Mouse (Mus musculus) cerebellum, adult 2 months (tissue): ENCODE data around the gene Zranb2. TPM values are rescaled to one million over a fixed set of nuclear protein-coding genes. Genes with fewer than 3 reads are reported as not detected.

Experiments used
- DNase-seq, 2 experiments: peaks; one replicate each; pipeline ENCODE4 v3.0.0; 2021
- H3K27ac ChIP-seq: fragments of 200-500 bp; 2 replicates; pipeline ENCODE4 v1.5.1; 2012; ENCODE audit warnings: low read length, control low read depth, inconsistent platforms; ENCODE audit not compliant: insufficient read depth
- H3K27me3 ChIP-seq: fragments of 200-500 bp; 2 replicates; pipeline ENCODE4 v1.6.1; 2012; ENCODE audit warnings: inconsistent platforms, mild to moderate bottlenecking, low read length, moderate library complexity; ENCODE audit not compliant: control insufficient read depth, insufficient read depth
- H3K4me1 ChIP-seq: fragments of 200-500 bp; 2 replicates; pipeline ENCODE4 v1.6.1; 2011; ENCODE audit warnings: low read length; ENCODE audit not compliant: control insufficient read depth, insufficient read depth
- H3K4me3 ChIP-seq: fragments of 200-500 bp; replicated peaks from 2 replicates; pipeline ENCODE3; 2011; ENCODE audit warnings: mild to moderate bottlenecking, low read depth, low read length, control low read depth; ENCODE audit not compliant: insufficient read depth
- CTCF ChIP-seq: fragments of 200-500 bp; IDR thresholded peaks from 2 replicates; pipeline ENCODE4 v1.5.1; 2011; ENCODE audit warnings: low read depth, mild to moderate bottlenecking, control low read depth, low read length, moderate library complexity, borderline replicate concordance; ENCODE audit not compliant: insufficient read depth
- POLR2A ChIP-seq: fragments of 200-500 bp; IDR thresholded peaks from 2 replicates; pipeline ENCODE4 v1.6.1; 2011; ENCODE audit warnings: low read length, control low read depth, borderline replicate concordance; ENCODE audit not compliant: insufficient read depth
- WGBS: fragments of 180-500 bp; shearing (Covaris S2); methylation state at CpG from one replicate; pipeline ENCODE4 v1.1.7; 2018; 5-methylcytosine and 5-hydroxymethylcytosine counted together
- polyA plus RNA-seq: library from polyadenylated mRNA; depleted of rRNA; stranded (reverse); fragments of >200 nt; gene quantifications from 2 replicates; pipeline ENCODE4 v1.2.3, GENCODE M21; 2012; rRNA removed

Zranb2 gene
- polyA plus RNA-seq = 149 and 159 TPM in 2 replicates

DNA sequence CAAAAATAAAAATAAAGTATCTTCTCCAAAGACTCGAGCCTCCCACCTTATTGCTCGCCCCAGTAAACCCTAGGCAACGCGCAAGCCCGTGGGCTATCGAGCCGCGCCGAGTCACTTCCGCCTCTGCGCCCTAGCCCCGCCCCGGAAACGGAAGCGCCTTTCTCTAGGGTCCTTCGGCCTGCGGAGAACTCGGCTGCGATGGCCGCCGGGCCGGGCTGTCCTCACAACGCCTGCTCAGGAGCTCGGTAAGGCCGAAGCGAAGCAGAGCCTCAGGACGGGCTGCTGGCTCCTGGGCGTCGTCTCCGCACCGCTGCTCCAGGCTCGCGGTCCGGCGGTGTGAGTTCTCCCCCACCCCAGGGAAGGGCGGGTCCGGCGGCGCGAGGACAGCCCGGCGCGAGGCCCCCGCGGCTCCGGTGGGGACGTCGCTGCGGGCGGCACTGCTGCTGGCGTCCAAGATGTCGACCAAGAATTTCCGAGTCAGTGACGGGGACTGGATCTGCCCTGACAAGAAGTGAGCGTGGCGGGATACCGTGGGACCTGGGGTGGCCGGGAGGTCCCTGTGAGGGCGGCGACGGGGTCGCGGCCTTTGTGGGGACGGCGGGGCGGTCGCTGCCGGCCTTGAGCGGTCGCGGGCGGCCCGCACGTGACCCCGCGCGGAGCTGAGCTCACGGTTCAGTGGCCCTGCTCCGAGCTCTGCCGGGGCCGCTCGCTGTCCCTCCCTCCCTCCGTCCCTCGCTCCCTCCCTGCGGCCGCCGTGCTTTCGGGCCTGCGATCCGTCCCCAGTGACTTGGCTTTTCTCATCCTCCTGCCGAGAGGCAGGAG lies at the start of gene Zranb2:
TSS of gene Zranb2 (plus strand) at position 197 of the 822 bp plus-strand sequence.
- peak; percentile 94 to 97 for DNase-seq
- Histone ChIP-seq H3K27me3 (no peaks in the 10 kb centered on the region), H3K27ac (peak within 1 kb of the TSS; percentile 93), H3K4me3 (peak within 1 kb of the TSS; percentile 71), H3K4me1 (peaks cover 3% of the 10 kb centered on the region; the same call in 1 of the 2 replicates)
- no peak for TF ChIP-seq CTCF
- peak; percentile 56; the same call in 1 of the 2 replicates for TF ChIP-seq POLR2A
- WGBS = under 1% methylated on average over 82 of the region's 91 CpGs

DNA sequence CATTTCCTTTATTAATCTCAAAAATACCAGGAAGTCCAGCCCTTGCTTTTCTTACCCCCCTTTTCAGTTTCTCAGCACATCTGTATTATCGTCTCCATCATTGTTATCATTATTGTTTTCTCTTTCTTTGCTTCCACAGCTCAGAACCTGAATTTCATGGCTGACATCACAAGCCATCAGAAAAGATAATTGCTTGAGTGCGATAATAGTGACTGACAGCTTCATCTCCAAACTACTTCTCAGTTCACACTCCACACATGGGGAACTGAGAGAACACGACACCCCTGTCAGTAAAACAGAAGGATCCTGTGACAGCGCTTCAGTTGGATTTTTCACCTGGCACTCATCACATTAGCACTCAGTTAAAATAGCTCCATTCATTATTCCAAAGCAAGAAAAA lies 41.9 kb upstream of the Zranb2 start:
- DNase-seq = no peak

DNA sequence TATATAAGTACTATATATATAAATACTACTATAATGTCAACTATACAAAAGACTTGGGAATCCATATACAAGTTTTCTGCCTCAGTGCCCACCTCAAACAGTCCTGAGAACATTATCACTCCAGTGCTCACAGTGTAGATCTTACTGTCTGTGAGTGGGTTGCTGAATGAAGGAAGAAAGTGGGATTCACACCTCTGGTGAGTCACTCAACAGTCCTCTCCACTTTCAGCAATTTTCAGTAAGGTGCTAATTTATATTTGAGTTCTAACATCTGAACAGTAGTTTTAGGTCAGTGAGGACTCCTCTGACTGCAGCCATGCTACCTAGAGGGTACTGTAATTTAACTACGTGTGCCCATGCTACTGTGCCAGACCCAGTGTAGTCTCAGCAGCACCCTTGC lies 31.7 kb upstream of the Zranb2 start:
- 70% methylated on average over 1 of the region's 1 CpGs for WGBS
- TF ChIP-seq CTCF (no peak), POLR2A (no peak)
- Histone ChIP-seq H3K27ac (no peak overlapping the region), H3K4me1 (no peaks in the 10 kb centered on the region), H3K27me3 (no peaks in the 10 kb centered on the region), H3K4me3 (no peak overlapping the region)
- no peak for DNase-seq

More for the DNA sequence above, 41.9 kb upstream of the Zranb2 start:
- no peaks in the 10 kb centered on the region for H3K27me3 ChIP-seq
- no peak for TF ChIP-seq POLR2A
- TF ChIP-seq CTCF = no peak
- no peaks in the 10 kb centered on the region for H3K4me1 ChIP-seq
- 42% methylated on average over 4 of the region's 4 CpGs for WGBS
- no peak overlapping the region for H3K27ac ChIP-seq
- no peak overlapping the region for H3K4me3 ChIP-seq

DNA sequence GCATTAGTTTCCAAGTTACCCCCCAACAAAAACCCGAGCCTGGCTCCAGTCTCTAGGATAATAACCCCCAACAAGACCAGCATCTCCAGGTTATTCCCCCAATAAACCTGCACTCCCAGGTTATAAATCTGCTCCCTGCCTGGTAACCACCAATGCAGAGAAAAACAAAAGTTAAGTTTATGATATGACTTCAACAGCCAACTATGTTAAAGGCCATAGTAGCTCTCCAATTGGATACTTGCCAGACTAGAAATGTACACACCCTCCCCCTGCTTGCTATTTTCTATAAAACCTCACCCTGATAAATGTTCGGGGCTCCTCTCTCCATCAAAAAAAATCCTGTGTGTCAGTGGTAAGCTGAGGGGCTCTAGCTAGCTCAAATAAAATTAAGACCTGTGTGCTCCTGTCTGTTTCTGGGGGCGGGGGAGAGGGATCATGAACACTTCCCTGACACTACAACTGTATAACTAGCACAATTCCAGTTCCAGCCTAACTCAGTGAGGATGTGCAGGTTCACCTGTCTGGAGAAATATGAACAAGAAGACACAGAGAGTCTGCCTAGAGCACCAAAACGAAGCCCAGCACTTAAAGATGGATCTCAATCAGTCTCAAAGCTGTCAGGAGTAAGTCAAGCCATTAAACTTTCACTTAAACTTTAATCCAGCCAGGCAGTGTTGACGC lies 19.7 kb upstream of the Zranb2 start:
- Histone ChIP-seq H3K4me3 (no peak overlapping the region), H3K4me1 (no peaks in the 10 kb centered on the region), H3K27ac (no peak overlapping the region), H3K27me3 (no peaks in the 10 kb centered on the region)
- TF ChIP-seq CTCF (no peak), POLR2A (no peak)
- WGBS = 70% methylated on average over 5 of the region's 5 CpGs
- DNase-seq = no peak

DNA sequence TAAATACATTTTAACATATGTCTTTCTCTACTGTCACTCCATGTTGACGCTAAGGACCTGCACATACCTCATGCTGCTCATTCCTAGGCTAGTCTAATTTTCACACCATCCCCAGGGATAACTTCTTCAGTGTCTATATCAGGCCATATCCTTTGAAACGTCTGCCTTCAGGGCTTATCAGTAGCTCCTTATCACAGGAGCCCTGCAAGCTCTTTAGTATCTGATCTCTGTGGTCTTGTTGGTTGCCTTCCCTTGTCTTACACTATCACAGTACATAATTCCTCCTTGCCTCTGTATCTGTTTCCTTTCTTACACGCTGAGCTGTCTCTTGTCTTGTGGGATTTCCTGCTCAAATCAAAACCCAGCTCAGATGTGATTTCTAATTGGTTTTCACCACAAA lies 17.5 kb upstream of the Zranb2 start:
- Histone ChIP-seq H3K4me1 (no peaks in the 10 kb centered on the region), H3K27ac (no peak overlapping the region), H3K27me3 (no peaks in the 10 kb centered on the region), H3K4me3 (no peak overlapping the region)
- no peak for TF ChIP-seq POLR2A
- TF ChIP-seq CTCF = no peak
- no peak for DNase-seq
- WGBS = 61% methylated on average over 3 of the region's 3 CpGs

DNA sequence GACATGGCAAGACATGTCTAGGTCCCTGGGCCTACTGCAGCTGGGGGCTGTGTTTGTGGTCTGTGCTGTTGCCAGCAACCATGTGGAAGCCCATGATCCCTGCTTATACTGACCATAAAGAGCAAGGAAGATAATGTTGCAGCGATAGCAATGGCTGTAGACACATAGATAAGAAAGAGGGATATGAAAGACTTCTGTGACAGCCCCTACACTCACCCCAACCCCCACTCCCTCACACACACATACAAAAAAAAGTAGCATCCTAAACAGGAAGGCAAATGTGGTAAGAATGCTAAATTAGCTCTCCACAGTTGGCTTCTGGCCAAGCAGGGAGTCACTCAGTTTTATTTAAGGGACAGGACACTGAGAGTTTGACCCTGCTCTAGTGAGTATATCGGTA lies 16.0 kb upstream of the Zranb2 start:
- Histone ChIP-seq H3K27me3 (no peaks in the 10 kb centered on the region), H3K4me1 (no peaks in the 10 kb centered on the region), H3K27ac (no peak overlapping the region), H3K4me3 (no peak overlapping the region)
- no peak for DNase-seq
- TF ChIP-seq POLR2A (no peak), CTCF (no peak)
- WGBS = 75% methylated on average over 2 of the region's 2 CpGs

DNA sequence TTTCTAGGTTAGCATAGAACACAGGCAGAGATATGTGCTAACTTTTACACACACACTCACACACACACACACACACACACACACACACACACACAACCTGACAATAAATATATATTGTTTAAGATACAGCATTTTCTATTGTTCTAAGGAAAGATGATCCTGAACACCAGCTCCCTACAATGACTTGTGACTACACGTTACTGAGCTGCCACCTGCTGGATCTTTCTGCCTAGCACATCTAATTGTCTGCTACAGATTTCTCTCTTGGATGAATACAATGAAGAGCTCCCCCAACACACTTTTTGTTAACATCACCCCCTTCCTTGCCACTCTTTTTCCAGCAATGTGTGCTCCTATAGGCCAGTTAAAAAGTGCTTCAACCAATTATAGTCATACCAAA lies 13.5 kb upstream of the Zranb2 start:
- H3K27ac ChIP-seq = no peak overlapping the region
- TF ChIP-seq POLR2A (no peak), CTCF (peak; percentile 69)
- DNase-seq = peak; percentile 62
- no peaks in the 10 kb centered on the region for H3K4me1 ChIP-seq
- no peak overlapping the region for H3K4me3 ChIP-seq
- no peaks in the 10 kb centered on the region for H3K27me3 ChIP-seq
- 6% methylated on average over 1 of the region's 1 CpGs for WGBS
